ENCODE assay signal across 9 mouse cellular contexts in the genomic region with DNA sequence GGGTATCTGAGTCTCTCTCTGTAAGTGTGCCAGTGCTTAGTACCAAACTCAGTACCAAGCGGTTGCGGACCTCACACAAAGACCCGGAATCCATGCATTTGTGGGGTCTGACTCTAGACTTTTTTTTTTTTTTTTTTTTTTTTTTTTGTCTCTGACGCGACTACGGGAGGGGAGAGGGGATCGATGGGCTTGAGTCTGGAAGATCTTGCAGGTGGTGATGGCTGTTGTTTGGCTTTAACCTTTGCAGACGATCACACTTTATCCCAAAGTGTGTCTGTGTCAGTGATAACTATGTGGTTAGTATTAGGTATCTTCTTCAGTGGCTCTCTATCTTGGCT. TPM values are rescaled to one million over a fixed set of nuclear protein-coding genes. Genes with fewer than 3 reads are reported as not detected.
DNase-seq lines count a peak whose midpoint lies in the region; ATAC-seq and TF ChIP-seq lines count a peak whose summit lies in the region.
"Had no signal": no experiment of that assay in that cellular context is flagged by ENCODE, and none has a peak within 500 bp of the region (broad histone marks: within the 10 kb centered on the region; RNA-seq: fewer than 3 reads in every experiment).

No protein-coding gene starts in this region.

- peak overlapping the region; percentile 77 for H3K4me2 ChIP-seq in heart, embryonic 11.5 days
- H3K4me2 ChIP-seq in forebrain, embryonic 16.5 days (ENCODE audit: low read length) = peak overlapping the region; percentile 72

- DNase-seq in heart, adult 11 months = no peak
- no peak for DNase-seq in layer of hippocampus, postnatal 36 days
- DNase-seq in adrenal gland, adult (ENCODE audit: inconsistent age in 2 of 2, low spot score in 1 of 2) = no peak

- H3K79me2 ChIP-seq in macrophage (ENCODE audit: inconsistent target) = peaks cover 12% of the 10 kb centered on the region; the same call in 1 of the 2 replicates

- 0 out of 2 replicates have a peak, but pooled peaks cover 5% of the 10 kb centered on the region for H3K9me3 ChIP-seq in heart, embryonic 11.5 days (replicated peaks; ENCODE audit: control insufficient read depth, low read length)
- no peaks in the 10 kb centered on the region for H3K9me3 ChIP-seq in E14TG2a.4 (ENCODE audit: low read length)
- peaks cover 15% of the 10 kb centered on the region for H3K9me3 ChIP-seq in forebrain, embryonic 16.5 days (ENCODE audit: control insufficient read depth, low read length)

- peak overlapping the region; percentile 99 for H3K9ac ChIP-seq in heart, embryonic 11.5 days (ENCODE audit: low read depth, low read length)
- H3K9ac ChIP-seq in forebrain, embryonic 16.5 days (replicated peaks; ENCODE audit: low read depth, low read length) = peak overlapping the region; percentile 95

- H3K27ac ChIP-seq in heart, embryonic 11.5 days (ENCODE audit: low read depth, low read length) = no peak overlapping the region
- peak overlapping the region; percentile 88; the same call in 1 of the 2 replicates for H3K27ac ChIP-seq in forebrain, embryonic 16.5 days (ENCODE audit: low read length)
- no peak overlapping the region for H3K27ac ChIP-seq in macrophage

- no peak for ATAC-seq in heart, embryonic 11.5 days (replicated peaks; ENCODE audit: insufficient number of reproducible peaks, low FRiP score, low TSS enrichment)
- no peak; the same call in 1 of the 2 replicates for ATAC-seq in forebrain, embryonic 16.5 days
- ATAC-seq in inflammation-experienced regulatory T-cells, adult 6 months = no peak

- under 1% methylated on average over 8 of the region's 8 CpGs for WGBS in heart, embryonic 11.5 days (ENCODE audit: insufficient replicate concordance)
- WGBS in forebrain, embryonic 16.5 days = under 1% methylated on average over 7 of the region's 8 CpGs
- 7% methylated on average over 7 of the region's 8 CpGs for WGBS in macrophage (ENCODE audit: missing documents)

- H3K36me3 ChIP-seq in heart, embryonic 11.5 days (ENCODE audit: control insufficient read depth, insufficient read depth, low read length) = peaks cover 32% of the 10 kb centered on the region
- peaks cover 37% of the 10 kb centered on the region for H3K36me3 ChIP-seq in E14TG2a.4 (ENCODE audit: insufficient read depth, low read length)
- H3K36me3 ChIP-seq in forebrain, embryonic 16.5 days (ENCODE audit: control insufficient read depth, insufficient read depth) = peaks cover 35% of the 10 kb centered on the region
- H3K36me3 ChIP-seq in macrophage (ENCODE audit: inconsistent target) = peaks cover 36% of the 10 kb centered on the region

- peak overlapping the region; percentile 94 for H3K4me3 ChIP-seq in heart, embryonic 11.5 days (ENCODE audit: low read depth, low read length)
- peak overlapping the region; percentile 95 for H3K4me3 ChIP-seq in E14TG2a.4 (replicated peaks; ENCODE audit: low read length)
- peak overlapping the region; percentile 98 for H3K4me3 ChIP-seq in forebrain, embryonic 16.5 days (replicated peaks; ENCODE audit: low read length)
- H3K4me3 ChIP-seq in macrophage (ENCODE audit: inconsistent target) = peak overlapping the region; percentile 52

- TF ChIP-seq CTCF in E14TG2a.4 (conservative IDR thresholded peaks at IDR 0.05; ENCODE audit: low read length) = no peak

- H3K27me3 ChIP-seq in heart, embryonic 11.5 days (ENCODE audit: control insufficient read depth, insufficient read depth, low read length) = no peaks in the 10 kb centered on the region
- H3K27me3 ChIP-seq in E14TG2a.4 (ENCODE audit: insufficient read depth, low read length) = no peaks in the 10 kb centered on the region
- H3K27me3 ChIP-seq in forebrain, embryonic 16.5 days (replicated peaks; ENCODE audit: control insufficient read depth, insufficient read depth, low read length) = no peaks in the 10 kb centered on the region

- no peaks in the 10 kb centered on the region for H3K4me1 ChIP-seq in heart, embryonic 11.5 days (ENCODE audit: control insufficient read depth, insufficient read depth, low read length)
- peaks cover 11% of the 10 kb centered on the region for H3K4me1 ChIP-seq in E14TG2a.4 (replicated peaks; ENCODE audit: low read depth, low read length)
- H3K4me1 ChIP-seq in forebrain, embryonic 16.5 days (replicated peaks; ENCODE audit: control insufficient read depth, insufficient read depth, low read length) = peaks cover 9% of the 10 kb centered on the region

RNA-seq across cellular contexts. Expression of gene Zfp606, which starts 0.9 kb away (rescaled TPM):
- polyA plus RNA-seq in heart, embryonic 11.5 days (2014; fragmentation: Nextera tagmentation; extraction: Ambion mirVana) = 18.6 and 20.7 TPM in 2 replicates
- polyA plus RNA-seq in forebrain, embryonic 16.5 days (2015; fragmentation: Nextera tagmentation; extraction: Ambion mirVana) = 52.7 and 61.5 TPM in 2 replicates
- 10 to 100 TPM in 18 of 26 experiments, 1 to 10 TPM in 8; 4.7 to 39.4 (median 14.6) TPM for total RNA-seq in macrophage (2018; cell fraction: chromatin; rRNA removed)
- 1 to 10 TPM in 21 of 26 experiments, under 1 TPM in 5; 0.44 to 4.9 (median 2.2) TPM for total RNA-seq in macrophage (2018; cell fraction: cytosol; rRNA removed)
- 10 to 100 TPM in 11 of 26 experiments, 1 to 10 TPM in 15; 2.0 to 30.0 (median 6.9) TPM for total RNA-seq in macrophage (2018; cell fraction: nucleus; rRNA removed)
- polyA plus RNA-seq in macrophage (2018) = 2.6 to 4.4 TPM (median 4.3 TPM) in 3 replicates
- polyA plus RNA-seq in inflammation-experienced regulatory T-cells, adult 6 months (2017; shearing (Covaris generic)) = 1 to 10 TPM; 5.5 to 7.0 (median 6.0) TPM
- total RNA-seq in layer of hippocampus, postnatal 36 days (2021) = 10 to 100 TPM; 12.6 to 13.5 TPM

RNA-seq across cellular contexts. Expression of gene 2900092C05Rik, which starts 33.3 kb away (rescaled TPM):
- not detected in 2 replicates for polyA plus RNA-seq in heart, embryonic 11.5 days (2014; fragmentation: Nextera tagmentation; extraction: Ambion mirVana)
- not detected in 2 replicates for polyA plus RNA-seq in forebrain, embryonic 16.5 days (2015; fragmentation: Nextera tagmentation; extraction: Ambion mirVana)
- total RNA-seq in macrophage (2018; cell fraction: chromatin; rRNA removed) = not detected
- not detected for total RNA-seq in macrophage (2018; cell fraction: cytosol; rRNA removed)
- total RNA-seq in macrophage (2018; cell fraction: nucleus; rRNA removed) = not detected
- not detected in 3 replicates for polyA plus RNA-seq in macrophage (2018)
- under 1 TPM in 1 of 3 experiments, not detected in 2; 0.39 TPM for polyA plus RNA-seq in inflammation-experienced regulatory T-cells, adult 6 months (2017; shearing (Covaris generic))
- total RNA-seq in layer of hippocampus, postnatal 36 days (2021) = not detected
- total RNA-seq: left cerebral cortex, postnatal 14 days had no signal

RNA-seq across cellular contexts. Expression of gene Zfp551, which starts 56.4 kb away (rescaled TPM):
- 2.2 and 3.4 TPM in 2 replicates for polyA plus RNA-seq in heart, embryonic 11.5 days (2014; fragmentation: Nextera tagmentation; extraction: Ambion mirVana)
- polyA plus RNA-seq in forebrain, embryonic 16.5 days (2015; fragmentation: Nextera tagmentation; extraction: Ambion mirVana) = 10.0 and 12.6 TPM in 2 replicates
- 1 to 10 TPM in 17 of 26 experiments, under 1 TPM in 7, not detected in 2; 0.43 to 4.8 (median 1.7) TPM for total RNA-seq in macrophage (2018; cell fraction: chromatin; rRNA removed)
- total RNA-seq in macrophage (2018; cell fraction: cytosol; rRNA removed) = 1 to 10 TPM in 11 of 26 experiments, under 1 TPM in 15; 0.23 to 1.6 (median 0.96) TPM
- 1 to 10 TPM in 12 of 26 experiments, under 1 TPM in 13, not detected in 1; 0.20 to 6.3 (median 0.75) TPM for total RNA-seq in macrophage (2018; cell fraction: nucleus; rRNA removed)
- 0.42 to 0.87 TPM (median 0.72 TPM) in 3 replicates for polyA plus RNA-seq in macrophage (2018)
- polyA plus RNA-seq in inflammation-experienced regulatory T-cells, adult 6 months (2017; shearing (Covaris generic)) = 1 to 10 TPM; 2.0 to 5.9 (median 4.7) TPM
- 1 to 10 TPM; 8.9 to 9.4 TPM for total RNA-seq in layer of hippocampus, postnatal 36 days (2021)
